Mouse (Mus musculus) heart, embryonic 11.5 days (tissue): ENCODE results near the gene Cfap97. TPM values are rescaled to one million over a fixed set of nuclear protein-coding genes. Genes with fewer than 3 reads are reported as not detected.
"Not testable (repeated sequence)": the region's sequence is repeated elsewhere in the genome, so short reads cannot be mapped to it uniquely, and the experiment has no call there.

ENCODE experiments used
- ATAC-seq: fragments of 200-750 bp; cut with Nextera tagmentation; replicated peaks from 2 replicates; pipeline ENCODE4 v1.8.0; 2017; ENCODE audit warnings: moderate library complexity; ENCODE audit not compliant: insufficient number of reproducible peaks, low FRiP score, low TSS enrichment
- H3K27ac ChIP-seq: fragments of 300-500 bp; sonication (generic); 2 replicates; pipeline ENCODE4 v1.5.1; 2014; ENCODE audit warnings: mild to moderate bottlenecking, low read depth, low read length
- H3K27me3 ChIP-seq: fragments of 300-500 bp; sonication (generic); 2 replicates; pipeline ENCODE4 v1.6.1; 2014; ENCODE audit warnings: mild to moderate bottlenecking, low read length, mixed read lengths; ENCODE audit not compliant: control insufficient read depth, insufficient read depth
- H3K36me3 ChIP-seq: fragments of 300-500 bp; sonication (generic); 2 replicates; pipeline ENCODE4 v1.6.1; 2014; ENCODE audit warnings: mild to moderate bottlenecking, low read length, moderate library complexity, mixed read lengths; ENCODE audit not compliant: control insufficient read depth, insufficient read depth
- H3K4me1 ChIP-seq: fragments of 300-500 bp; sonication (generic); 2 replicates; pipeline ENCODE4 v1.6.1; 2014; ENCODE audit warnings: low read length; ENCODE audit not compliant: control insufficient read depth, insufficient read depth
- H3K4me2 ChIP-seq: fragments of 300-500 bp; sonication (generic); 2 replicates; pipeline ENCODE4 v1.6.1; 2014; ENCODE audit warnings: mild to moderate bottlenecking, moderate library complexity
- H3K4me3 ChIP-seq: fragments of 300-500 bp; sonication (generic); 2 replicates; pipeline ENCODE4 v1.5.1; 2014; ENCODE audit warnings: low read depth, low read length
- H3K9ac ChIP-seq: fragments of 300-500 bp; sonication (generic); 2 replicates; pipeline ENCODE4 v1.6.1; 2014; ENCODE audit warnings: mild to moderate bottlenecking, low read depth, low read length, moderate library complexity
- H3K9me3 ChIP-seq: fragments of 300-500 bp; sonication (generic); replicated peaks from 2 replicates; pipeline ENCODE4 v1.6.1; 2016; ENCODE audit warnings: low read length; ENCODE audit not compliant: control insufficient read depth
- WGBS: fragments of 180-500 bp; shearing (Covaris S2); extraction: QIAGEN DNeasy Blood & Tissue Kit; methylation state at CpG from one replicate; pipeline ENCODE4 v1.1.7; 2014; ENCODE audit not compliant: insufficient replicate concordance; 5-methylcytosine and 5-hydroxymethylcytosine counted together
- polyA plus RNA-seq: library from polyadenylated mRNA; unstranded; fragments of >200 nt; fragmentation: Nextera tagmentation; extraction: Ambion mirVana; gene quantifications from 2 replicates; pipeline ENCODE4 v1.2.1, GENCODE M21; 2014

The Cfap97 gene
- polyA plus RNA-seq, 1 experiment from 2014 or later = 22.3 TPM

DNA sequence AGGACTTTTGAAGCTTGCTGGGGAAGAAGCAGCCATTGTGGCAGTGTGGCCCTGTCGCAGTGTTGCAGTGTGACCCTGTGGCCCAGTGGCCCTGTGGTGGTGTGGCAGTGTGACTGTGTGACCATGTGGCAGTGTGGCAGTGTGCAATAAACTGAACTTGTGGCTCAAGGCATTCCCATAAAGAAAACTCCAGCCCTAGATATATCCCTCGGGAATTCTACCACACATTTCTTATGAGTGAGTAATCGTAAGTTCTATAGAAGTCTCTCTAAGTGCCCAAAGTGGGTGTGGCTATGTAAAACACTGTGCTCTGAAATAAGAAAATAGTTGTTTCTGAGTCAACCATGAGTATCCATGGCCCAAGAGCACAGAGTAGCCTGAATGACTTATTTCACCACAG is 73.9 kb downstream of the Cfap97 start:
- no peaks in the 10 kb centered on the region for H3K36me3 ChIP-seq
- H3K4me1 ChIP-seq = no peaks in the 10 kb centered on the region
- H3K27me3 ChIP-seq = no peaks in the 10 kb centered on the region
- H3K9ac ChIP-seq = no peak overlapping the region
- no peak overlapping the region for H3K4me2 ChIP-seq
- WGBS = 55% methylated on average over 3 of the region's 3 CpGs
- no peaks in the 10 kb centered on the region for H3K9me3 ChIP-seq
- H3K4me3 ChIP-seq = no peak overlapping the region
- no peak for ATAC-seq
- no peak overlapping the region for H3K27ac ChIP-seq

DNA sequence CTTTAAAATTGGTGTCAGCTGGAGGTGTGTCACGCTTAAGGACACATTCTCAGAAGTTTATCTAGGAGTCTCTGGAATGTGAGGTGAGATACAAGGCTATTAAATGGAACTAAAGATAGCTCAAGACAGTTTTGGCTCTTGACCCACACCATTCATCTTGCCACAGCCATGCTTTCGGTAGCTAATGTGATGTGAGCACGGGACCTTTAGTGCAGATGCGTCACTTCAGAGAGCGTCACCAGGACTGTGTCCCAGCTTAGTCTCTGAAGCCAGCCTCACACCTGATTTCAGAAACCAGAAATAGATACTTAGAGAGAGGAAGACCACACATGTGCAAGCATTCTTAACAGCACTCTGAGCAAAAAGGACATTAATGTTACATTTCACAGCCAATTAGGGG is 75.1 kb downstream of the Cfap97 start:
- Histone ChIP-seq H3K36me3 (no peaks in the 10 kb centered on the region), H3K4me1 (no peaks in the 10 kb centered on the region), H3K27ac (no peak overlapping the region), H3K9me3 (no peaks in the 10 kb centered on the region), H3K9ac (no peak overlapping the region), H3K4me2 (no peak overlapping the region), H3K4me3 (no peak overlapping the region), H3K27me3 (no peaks in the 10 kb centered on the region)
- ATAC-seq = no peak
- WGBS = 47% methylated on average over 5 of the region's 5 CpGs

DNA sequence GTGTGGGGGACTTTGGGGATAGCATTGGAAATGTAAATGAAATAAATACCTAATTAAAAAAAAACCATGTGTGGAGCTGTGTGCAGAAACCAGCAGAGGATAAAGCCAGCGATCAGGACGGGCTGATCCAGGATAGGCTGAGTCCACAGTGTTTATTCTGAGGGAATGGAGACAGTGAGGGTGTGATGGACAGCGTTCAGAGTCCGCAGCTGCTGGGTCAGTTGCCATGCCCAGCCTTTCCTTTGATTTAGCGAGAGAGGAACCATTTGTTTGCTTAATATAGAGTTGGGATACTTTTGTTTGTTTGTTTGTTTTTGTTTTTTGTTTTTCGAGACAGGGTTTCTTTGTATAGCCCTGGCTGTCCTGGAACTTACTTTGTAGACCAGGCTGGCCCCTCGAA is 80.4 kb downstream of the Cfap97 start:
- not testable (repeated sequence) for H3K4me3 ChIP-seq, H3K9me3 ChIP-seq, H3K4me2 ChIP-seq, H3K9ac ChIP-seq, H3K4me1 ChIP-seq, H3K27ac ChIP-seq, H3K27me3 ChIP-seq, ATAC-seq, H3K36me3 ChIP-seq
- 72% methylated on average over 7 of the region's 7 CpGs for WGBS

DNA sequence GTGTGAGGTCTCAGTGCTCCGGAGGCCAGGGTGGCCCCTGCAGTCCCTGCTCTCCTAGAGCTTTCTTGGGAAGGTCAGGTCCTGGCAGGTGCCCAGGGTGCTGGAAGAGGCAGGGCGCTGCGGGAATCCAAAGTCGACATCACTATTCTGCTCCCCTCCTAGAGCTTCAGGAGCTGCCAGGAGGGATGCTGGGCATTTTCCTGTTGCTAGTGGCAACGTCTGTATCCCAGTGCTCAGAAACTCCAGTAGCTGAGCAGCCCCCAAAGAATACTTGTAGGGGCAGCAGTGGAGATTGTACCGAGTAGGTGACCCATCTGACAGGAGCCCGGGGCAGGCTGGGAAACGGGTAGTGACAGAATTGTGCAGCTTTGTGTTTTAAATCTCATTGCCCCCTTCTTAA is 81.2 kb downstream of the Cfap97 start:
- no peak for ATAC-seq
- Histone ChIP-seq H3K9me3 (no peaks in the 10 kb centered on the region), H3K27ac (no peak overlapping the region), H3K36me3 (no peaks in the 10 kb centered on the region), H3K4me2 (no peak overlapping the region), H3K27me3 (no peaks in the 10 kb centered on the region), H3K4me3 (no peak overlapping the region), H3K4me1 (peaks cover 9% of the 10 kb centered on the region), H3K9ac (0 out of 2 replicates have a peak overlapping the region, but pooled peaks have one; percentile 22)
- 56% methylated on average over 8 of the region's 8 CpGs for WGBS

DNA sequence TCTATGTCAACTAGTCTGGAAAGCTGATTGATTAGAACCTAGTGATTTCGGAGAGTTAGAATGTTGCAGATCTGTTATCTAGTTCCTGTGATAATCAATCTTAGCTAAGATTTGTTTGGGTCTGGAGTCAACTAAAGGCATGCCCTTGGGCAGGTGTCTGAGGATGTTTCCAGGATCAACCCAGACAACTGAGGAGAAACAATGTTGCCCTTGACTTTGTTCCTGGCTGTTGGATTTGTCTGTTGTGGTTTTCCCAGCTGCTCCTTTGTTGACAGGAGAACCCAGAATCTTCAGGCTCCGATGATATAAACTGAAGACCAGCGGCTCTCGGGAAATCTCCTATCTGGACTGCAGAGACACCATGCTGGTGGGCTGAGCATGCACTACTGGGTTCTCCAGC is 83.2 kb downstream of the Cfap97 start:
- H3K4me1 ChIP-seq = peaks cover 9% of the 10 kb centered on the region
- H3K27me3 ChIP-seq = no peaks in the 10 kb centered on the region
- no peak overlapping the region for H3K27ac ChIP-seq
- no peak overlapping the region for H3K4me2 ChIP-seq
- no peaks in the 10 kb centered on the region for H3K9me3 ChIP-seq
- H3K9ac ChIP-seq = no peak overlapping the region
- no peaks in the 10 kb centered on the region for H3K36me3 ChIP-seq
- WGBS = 65% methylated on average over 4 of the region's 4 CpGs
- no peak for ATAC-seq
- H3K4me3 ChIP-seq = no peak overlapping the region

DNA sequence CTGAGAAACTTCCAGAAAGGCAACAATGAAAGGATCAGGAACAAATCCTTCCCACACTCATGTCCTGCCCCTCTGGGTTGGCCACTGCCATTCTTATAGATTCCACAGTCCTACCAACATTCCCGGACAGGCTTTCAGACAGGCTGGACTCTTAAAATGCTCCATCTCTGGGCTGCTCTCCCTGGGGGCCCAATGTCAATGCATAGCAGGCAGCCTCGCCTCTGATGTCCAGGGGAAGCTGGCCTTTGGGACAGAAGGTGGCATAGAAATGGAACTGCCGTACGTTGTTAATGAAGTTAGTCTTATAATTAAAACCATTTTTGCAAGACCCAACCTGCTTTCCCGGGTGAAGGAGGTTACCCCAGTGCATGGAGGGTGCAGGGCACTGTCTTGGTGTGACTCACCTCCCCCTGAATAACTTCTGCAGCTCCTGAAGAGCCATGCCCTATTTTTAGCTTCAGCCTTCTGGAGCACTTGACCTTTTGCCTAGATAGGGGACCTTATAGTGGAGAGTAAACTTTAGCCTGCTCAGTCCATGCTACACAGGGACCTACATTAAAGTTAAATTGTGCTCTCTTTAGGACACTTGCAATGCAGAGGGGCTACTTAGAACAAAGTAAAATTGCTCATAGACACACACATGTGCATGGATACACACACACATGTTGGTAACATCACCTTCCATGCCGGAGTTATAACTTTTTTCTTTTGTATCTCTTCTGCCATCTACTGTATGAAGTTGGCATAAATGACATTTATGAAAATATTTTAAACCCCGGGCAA is 85.1 kb downstream of the Cfap97 start:
- ATAC-seq = 0 out of 2 replicates have a peak, but pooled peaks have one; percentile 35
- H3K4me1 ChIP-seq = peaks cover 9% of the 10 kb centered on the region
- peak overlapping the region; percentile 81 for H3K27ac ChIP-seq
- WGBS = 35% methylated on average over 7 of the region's 7 CpGs
- no peaks in the 10 kb centered on the region for H3K36me3 ChIP-seq
- H3K4me2 ChIP-seq = peak overlapping the region; percentile 36
- no peaks in the 10 kb centered on the region for H3K27me3 ChIP-seq
- H3K9me3 ChIP-seq = no peaks in the 10 kb centered on the region
- no peak overlapping the region for H3K4me3 ChIP-seq
- 0 out of 2 replicates have a peak overlapping the region, but pooled peaks have one; percentile 39 for H3K9ac ChIP-seq

DNA sequence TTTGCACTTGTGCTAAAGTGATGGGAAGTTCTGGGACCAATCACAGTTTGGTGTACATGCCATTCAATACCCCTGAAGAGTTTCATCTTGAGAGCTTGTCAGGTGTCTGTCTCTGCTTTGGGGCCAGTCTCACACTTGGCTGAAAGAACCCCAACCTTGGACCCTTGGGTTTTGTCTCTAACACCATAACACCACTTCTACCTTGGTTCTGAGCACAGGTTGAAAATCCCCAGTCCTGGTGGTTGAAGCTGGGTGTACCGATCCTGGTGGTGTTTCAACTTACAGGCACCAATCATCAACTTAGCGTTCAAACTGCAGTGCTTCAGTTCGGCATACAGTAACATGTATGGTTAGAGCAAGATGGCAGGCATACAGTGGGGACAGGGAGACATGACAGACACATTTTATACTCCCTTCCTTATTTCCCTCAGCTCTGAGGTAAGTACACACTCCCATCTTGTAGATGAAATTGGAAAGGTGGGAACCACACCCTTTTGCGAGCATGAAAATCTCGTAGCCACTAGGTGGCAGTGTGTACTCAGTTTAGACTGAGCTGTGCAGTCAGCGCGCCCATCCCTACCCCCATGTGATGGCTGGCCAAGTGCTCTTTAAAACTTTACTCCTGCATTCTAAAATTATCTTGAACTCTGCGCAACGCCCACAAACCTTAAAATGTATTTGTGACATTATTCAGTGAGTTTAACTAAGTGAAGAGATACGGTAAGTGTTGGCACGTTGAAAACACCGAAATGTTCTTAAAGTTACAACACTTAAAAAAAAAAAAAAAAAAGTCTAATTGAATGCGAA is 90.2 kb downstream of the Cfap97 start:
- 26% methylated on average over 13 of the region's 13 CpGs for WGBS
- Histone ChIP-seq H3K4me1 (peaks cover 5% of the 10 kb centered on the region; the same call in 1 of the 2 replicates), H3K27ac (no peak overlapping the region), H3K9me3 (no peaks in the 10 kb centered on the region), H3K4me2 (no peak overlapping the region), H3K27me3 (no peaks in the 10 kb centered on the region), H3K9ac (no peak overlapping the region), H3K36me3 (no peaks in the 10 kb centered on the region), H3K4me3 (no peak overlapping the region)
- ATAC-seq = no peak

DNA sequence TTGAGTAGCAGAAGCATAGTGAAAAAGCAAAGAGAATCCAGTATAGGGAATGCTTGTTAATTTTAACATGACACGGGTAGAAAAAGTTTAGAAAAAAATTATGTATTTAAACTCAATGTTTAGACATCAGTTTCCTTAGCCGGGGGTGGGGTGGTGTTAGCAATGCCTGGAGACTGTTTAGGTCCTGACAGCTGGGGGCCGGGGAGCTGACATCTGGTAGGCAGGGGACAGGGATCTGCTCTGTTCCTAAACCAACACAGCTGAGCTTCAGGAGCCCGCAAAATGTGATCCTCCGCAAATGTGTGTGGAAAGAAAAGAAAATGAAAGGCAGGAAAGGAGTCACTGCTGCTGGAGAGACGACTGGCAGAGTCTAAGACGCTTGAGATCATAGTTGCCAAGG is 91.4 kb downstream of the Cfap97 start:
- 15% methylated on average over 7 of the region's 7 CpGs for WGBS
- Histone ChIP-seq H3K9ac (no peak overlapping the region), H3K4me2 (no peak overlapping the region)

More for the DNA sequence above, 91.4 kb downstream of the Cfap97 start:
- H3K9me3 ChIP-seq = no peaks in the 10 kb centered on the region
- H3K27ac ChIP-seq = no peak overlapping the region
- H3K36me3 ChIP-seq = no peaks in the 10 kb centered on the region
- ATAC-seq = no peak
- H3K4me1 ChIP-seq = peaks cover 4% of the 10 kb centered on the region; the same call in 1 of the 2 replicates
- H3K27me3 ChIP-seq = no peaks in the 10 kb centered on the region
- H3K4me3 ChIP-seq = no peak overlapping the region
